Comparison of ENCODE assay signal across 15 mouse cellular contexts in the genomic region with DNA sequence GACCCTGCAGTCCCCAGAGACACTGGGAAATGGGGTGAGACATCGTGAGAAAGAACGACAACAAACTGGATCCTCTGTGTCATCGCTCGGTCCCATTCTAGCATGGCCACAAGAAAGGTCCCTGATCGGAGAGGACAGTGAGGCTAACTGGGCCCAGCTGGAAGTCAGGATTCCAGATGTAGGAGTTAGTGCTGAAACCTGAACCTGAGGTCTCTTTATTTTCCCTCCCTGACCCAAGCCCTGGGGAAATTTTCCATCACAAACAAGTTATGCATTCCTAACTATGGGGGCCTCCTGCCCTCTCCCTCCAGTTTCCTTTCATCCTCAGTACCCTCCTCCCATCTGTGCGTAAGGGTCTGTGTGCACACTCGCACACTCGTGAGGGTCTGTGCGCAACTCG. TPM values are rescaled to one million over a fixed set of nuclear protein-coding genes. Genes with fewer than 3 reads are reported as not detected.
DNase-seq lines count a peak whose midpoint lies in the region; ATAC-seq and TF ChIP-seq lines count a peak whose summit lies in the region.
"Had no signal": no experiment of that assay in that cellular context is flagged by ENCODE, and none has a peak within 500 bp of the region (broad histone marks: within the 10 kb centered on the region; RNA-seq: fewer than 3 reads in every experiment).

No protein-coding gene starts in this region.

- no peak for TF ChIP-seq CTCF in lung, embryonic 14.5 days (IDR thresholded peaks at IDR 0.05; ENCODE audit: low read depth)

- H3K9me3 ChIP-seq in forebrain, embryonic 10.5 days = no peaks in the 10 kb centered on the region
- no peaks in the 10 kb centered on the region for H3K9me3 ChIP-seq in forebrain, embryonic 16.5 days (ENCODE audit: control insufficient read depth, low read length)
- H3K9me3 ChIP-seq in lung, embryonic 14.5 days (ENCODE audit: low read depth, low read length) = no peaks in the 10 kb centered on the region
- H3K9me3 ChIP-seq in limb, embryonic 14.5 days (ENCODE audit: control insufficient read depth, low read length) = no peaks in the 10 kb centered on the region
- H3K9me3 ChIP-seq: forebrain, embryonic 12.5 days; limb, embryonic 15.5 days; lung, embryonic 15.5 days; midbrain, embryonic 12.5 days had no signal

- DNase-seq in forebrain, embryonic 10.5 days (ENCODE audit: extremely low spot score, low spot score) = no peak
- DNase-seq in lung, embryonic 14.5 days = peak; percentile 51
- no peak for DNase-seq in lung, postnatal 25 days (ENCODE audit: low spot score)
- DNase-seq in kidney, adult 9 months = peak; percentile 55
- DNase-seq in limb, embryonic 14.5 days (ENCODE audit: low spot score) = no peak
- DNase-seq in cerebellum, postnatal 25 days = no peak
- no peak for DNase-seq in cerebellum, adult 8-10 months
- DNase-seq: adrenal gland, postnatal 14 days; gastrocnemius, postnatal 10 days; right cerebral cortex, postnatal 4 days had no signal

- H3K4me3 ChIP-seq in forebrain, embryonic 10.5 days = no peak overlapping the region
- no peak overlapping the region for H3K4me3 ChIP-seq in forebrain, embryonic 16.5 days (replicated peaks; ENCODE audit: low read length)
- H3K4me3 ChIP-seq in lung, embryonic 14.5 days (ENCODE audit: low read depth, low read length) = no peak overlapping the region
- no peak overlapping the region for H3K4me3 ChIP-seq in limb, embryonic 14.5 days (replicated peaks; ENCODE audit: low read length)
- H3K4me3 ChIP-seq: forebrain, embryonic 12.5 days; limb, embryonic 15.5 days; lung, embryonic 15.5 days; midbrain, embryonic 12.5 days had no signal

- ATAC-seq in forebrain, embryonic 16.5 days = no peak
- no peak for ATAC-seq in lung, embryonic 14.5 days (ENCODE audit: insufficient read depth)
- no peak for ATAC-seq in limb, embryonic 14.5 days (ENCODE audit: low FRiP score, low read depth)

- H3K4me2 ChIP-seq in forebrain, embryonic 16.5 days (ENCODE audit: low read length) = no peak overlapping the region
- no peak overlapping the region for H3K4me2 ChIP-seq in lung, embryonic 14.5 days
- no peak overlapping the region for H3K4me2 ChIP-seq in limb, embryonic 14.5 days (replicated peaks; ENCODE audit: low read depth, low read length, severe bottlenecking)
- H3K4me2 ChIP-seq: forebrain, embryonic 12.5 days; limb, embryonic 15.5 days; lung, embryonic 15.5 days; midbrain, embryonic 12.5 days had no signal

- H3K36me3 ChIP-seq in forebrain, embryonic 10.5 days (replicated peaks) = no peaks in the 10 kb centered on the region
- H3K36me3 ChIP-seq in forebrain, embryonic 16.5 days (ENCODE audit: control insufficient read depth, insufficient read depth) = no peaks in the 10 kb centered on the region
- no peaks in the 10 kb centered on the region for H3K36me3 ChIP-seq in lung, embryonic 14.5 days (ENCODE audit: insufficient read depth)
- no peaks in the 10 kb centered on the region for H3K36me3 ChIP-seq in limb, embryonic 14.5 days (ENCODE audit: control insufficient read depth, insufficient read depth, low read length)
- H3K36me3 ChIP-seq: forebrain, embryonic 12.5 days; limb, embryonic 15.5 days; lung, embryonic 15.5 days; midbrain, embryonic 12.5 days had no signal

- H3K4me1 ChIP-seq in forebrain, embryonic 10.5 days = peaks cover 32% of the 10 kb centered on the region
- H3K4me1 ChIP-seq in forebrain, embryonic 16.5 days (replicated peaks; ENCODE audit: control insufficient read depth, insufficient read depth, low read length) = peaks cover 19% of the 10 kb centered on the region
- peaks cover 29% of the 10 kb centered on the region for H3K4me1 ChIP-seq in lung, embryonic 14.5 days (ENCODE audit: insufficient read depth)
- H3K4me1 ChIP-seq in limb, embryonic 14.5 days (ENCODE audit: control insufficient read depth, insufficient read depth, low read length) = peaks cover 36% of the 10 kb centered on the region

- no peak overlapping the region for H3K9ac ChIP-seq in forebrain, embryonic 16.5 days (replicated peaks; ENCODE audit: low read depth, low read length)
- H3K9ac ChIP-seq in lung, embryonic 14.5 days = 0 out of 2 replicates have a peak overlapping the region, but pooled peaks have one; percentile 28
- H3K9ac ChIP-seq in limb, embryonic 14.5 days (ENCODE audit: low read depth, low read length, severe bottlenecking) = no peak overlapping the region
- H3K9ac ChIP-seq: limb, embryonic 15.5 days; lung, embryonic 15.5 days; midbrain, embryonic 12.5 days had no signal

- WGBS in forebrain, embryonic 10.5 days = 59% methylated on average over 10 of the region's 10 CpGs
- WGBS in forebrain, embryonic 16.5 days = 66% methylated on average over 10 of the region's 10 CpGs
- 32% methylated on average over 10 of the region's 10 CpGs for WGBS in lung, embryonic 14.5 days
- WGBS in limb, embryonic 14.5 days = 31% methylated on average over 10 of the region's 10 CpGs

- H3K27ac ChIP-seq in forebrain, embryonic 10.5 days = peak overlapping the region; percentile 51; the same call in 1 of the 2 replicates
- no peak overlapping the region for H3K27ac ChIP-seq in forebrain, embryonic 16.5 days (ENCODE audit: low read length)
- H3K27ac ChIP-seq in lung, embryonic 14.5 days (ENCODE audit: low read depth) = peak overlapping the region; percentile 36; the same call in 1 of the 2 replicates
- 0 out of 2 replicates have a peak overlapping the region, but pooled peaks have one; percentile 15 for H3K27ac ChIP-seq in limb, embryonic 14.5 days (replicated peaks; ENCODE audit: low read depth, low read length)
- H3K27ac ChIP-seq: forebrain, embryonic 12.5 days; limb, embryonic 15.5 days; lung, embryonic 15.5 days; midbrain, embryonic 12.5 days had no signal

- TF ChIP-seq POLR2A in limb, embryonic 14.5 days (IDR thresholded peaks at IDR 0.05; ENCODE audit: borderline replicate concordance, extremely low read depth, insufficient read depth, insufficient read length) = no peak

- peaks cover 32% of the 10 kb centered on the region for H3K27me3 ChIP-seq in forebrain, embryonic 10.5 days (ENCODE audit: poor library complexity, severe bottlenecking)
- peaks cover 5% of the 10 kb centered on the region; the same call in 1 of the 2 replicates for H3K27me3 ChIP-seq in forebrain, embryonic 16.5 days (replicated peaks; ENCODE audit: control insufficient read depth, insufficient read depth, low read length)
- H3K27me3 ChIP-seq in lung, embryonic 14.5 days (ENCODE audit: insufficient read depth, low read length) = no peaks in the 10 kb centered on the region
- no peaks in the 10 kb centered on the region for H3K27me3 ChIP-seq in limb, embryonic 14.5 days (ENCODE audit: control insufficient read depth, insufficient read depth, low read length)
- H3K27me3 ChIP-seq: limb, embryonic 15.5 days; lung, embryonic 15.5 days had no signal

RNA-seq across cellular contexts. Expression of gene Ier3, which starts 4.3 kb away (rescaled TPM):
- polyA plus RNA-seq in forebrain, embryonic 10.5 days (2016; fragmentation: Nextera tagmentation; extraction: Ambion mirVana) = 4.6 and 5.3 TPM in 2 replicates
- polyA plus RNA-seq in forebrain, embryonic 16.5 days (2015; fragmentation: Nextera tagmentation; extraction: Ambion mirVana) = 6.4 and 9.9 TPM in 2 replicates
- 5.0 and 7.1 TPM in 2 replicates for polyA plus RNA-seq in lung, embryonic 14.5 days (2014; fragmentation: Nextera tagmentation; extraction: Ambion mirVana)
- polyA plus RNA-seq in limb, embryonic 14.5 days (2012; rRNA removed) = 10.8 and 12.2 TPM in 2 replicates
- 8.8 and 8.9 TPM in 2 replicates for polyA plus RNA-seq in limb, embryonic 14.5 days (2014; fragmentation: Nextera tagmentation; extraction: Ambion mirVana)

RNA-seq across cellular contexts. Expression of gene Flot1, which starts 5.8 kb away (rescaled TPM):
- polyA plus RNA-seq in forebrain, embryonic 10.5 days (2016; fragmentation: Nextera tagmentation; extraction: Ambion mirVana) = 49.7 and 51.6 TPM in 2 replicates
- polyA plus RNA-seq in forebrain, embryonic 16.5 days (2015; fragmentation: Nextera tagmentation; extraction: Ambion mirVana) = 83.5 and 89.3 TPM in 2 replicates
- polyA plus RNA-seq in lung, embryonic 14.5 days (2014; fragmentation: Nextera tagmentation; extraction: Ambion mirVana) = 30.9 and 32.5 TPM in 2 replicates
- 61.8 and 66.3 TPM in 2 replicates for polyA plus RNA-seq in limb, embryonic 14.5 days (2012; rRNA removed)
- polyA plus RNA-seq in limb, embryonic 14.5 days (2014; fragmentation: Nextera tagmentation; extraction: Ambion mirVana) = 47.2 and 53.7 TPM in 2 replicates

RNA-seq across cellular contexts. Expression of gene Tubb5, which starts 20.9 kb away (rescaled TPM):
- polyA plus RNA-seq in forebrain, embryonic 10.5 days (2016; fragmentation: Nextera tagmentation; extraction: Ambion mirVana) = 1,607 and 1,608 TPM in 2 replicates
- polyA plus RNA-seq in forebrain, embryonic 16.5 days (2015; fragmentation: Nextera tagmentation; extraction: Ambion mirVana) = 1,979 and 2,045 TPM in 2 replicates
- 1,155 and 1,206 TPM in 2 replicates for polyA plus RNA-seq in lung, embryonic 14.5 days (2014; fragmentation: Nextera tagmentation; extraction: Ambion mirVana)
- 1,341 and 1,699 TPM in 2 replicates for polyA plus RNA-seq in limb, embryonic 14.5 days (2012; rRNA removed)
- polyA plus RNA-seq in limb, embryonic 14.5 days (2014; fragmentation: Nextera tagmentation; extraction: Ambion mirVana) = 808 and 880 TPM in 2 replicates

RNA-seq across cellular contexts. Expression of gene Mdc1, which starts 24.1 kb away (rescaled TPM):
- 26.9 and 29.3 TPM in 2 replicates for polyA plus RNA-seq in forebrain, embryonic 10.5 days (2016; fragmentation: Nextera tagmentation; extraction: Ambion mirVana)
- 10.6 and 13.2 TPM in 2 replicates for polyA plus RNA-seq in forebrain, embryonic 16.5 days (2015; fragmentation: Nextera tagmentation; extraction: Ambion mirVana)
- polyA plus RNA-seq in lung, embryonic 14.5 days (2014; fragmentation: Nextera tagmentation; extraction: Ambion mirVana) = 19.5 and 21.6 TPM in 2 replicates
- 24.9 and 28.8 TPM in 2 replicates for polyA plus RNA-seq in limb, embryonic 14.5 days (2012; rRNA removed)
- polyA plus RNA-seq in limb, embryonic 14.5 days (2014; fragmentation: Nextera tagmentation; extraction: Ambion mirVana) = 12.2 and 13.9 TPM in 2 replicates

RNA-seq across cellular contexts. Expression of gene Nrm, which starts 43.9 kb away (rescaled TPM):
- polyA plus RNA-seq in forebrain, embryonic 10.5 days (2016; fragmentation: Nextera tagmentation; extraction: Ambion mirVana) = 81.9 and 84.0 TPM in 2 replicates
- polyA plus RNA-seq in forebrain, embryonic 16.5 days (2015; fragmentation: Nextera tagmentation; extraction: Ambion mirVana) = 23.4 and 26.1 TPM in 2 replicates
- 69.2 and 72.0 TPM in 2 replicates for polyA plus RNA-seq in lung, embryonic 14.5 days (2014; fragmentation: Nextera tagmentation; extraction: Ambion mirVana)
- 77.5 and 80.7 TPM in 2 replicates for polyA plus RNA-seq in limb, embryonic 14.5 days (2012; rRNA removed)
- 49.5 and 56.4 TPM in 2 replicates for polyA plus RNA-seq in limb, embryonic 14.5 days (2014; fragmentation: Nextera tagmentation; extraction: Ambion mirVana)

Comparison
In these comparisons a context has a peak if more than half of its experiments do, and no peak if none do; other contexts are left out.
1. DNase-seq: peak in lung, embryonic 14.5 days (single experiment) and kidney, adult 9 months (single experiment); none in forebrain, embryonic 10.5 days (single experiment), lung, postnatal 25 days (single experiment), limb, embryonic 14.5 days (single experiment), cerebellum, postnatal 25 days (0 of 2) and cerebellum, adult 8-10 months (single experiment).